Mouse (Mus musculus): ENCODE measurements around the gene Timmdc1.
A peak's percentile ranks its signal among the peaks of the same experiment; 100 is the strongest.

Gene Timmdc1

DNA sequence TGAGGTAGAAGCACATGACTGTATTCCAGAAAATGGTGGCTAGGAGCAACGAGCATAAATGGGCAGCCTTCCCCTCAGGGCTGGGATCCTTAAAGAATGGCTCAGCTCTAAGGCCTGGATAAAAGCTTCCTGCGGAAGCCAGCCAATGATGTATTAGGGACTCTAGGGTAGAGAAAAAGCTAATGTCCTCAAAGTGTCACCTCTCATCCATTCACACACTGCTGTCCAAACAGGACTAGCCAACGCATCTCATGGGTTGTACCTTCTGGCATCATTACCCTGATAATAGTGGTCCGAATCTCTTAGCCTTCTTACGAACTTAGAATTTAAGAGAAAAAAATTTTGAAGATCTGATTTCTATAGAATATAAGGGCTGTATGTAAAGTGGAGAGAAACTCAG, 59.2 kb downstream of the Timmdc1 start:
- DNase-seq (ENCODE audit: low read depth, low spot score) = no peak

DNA sequence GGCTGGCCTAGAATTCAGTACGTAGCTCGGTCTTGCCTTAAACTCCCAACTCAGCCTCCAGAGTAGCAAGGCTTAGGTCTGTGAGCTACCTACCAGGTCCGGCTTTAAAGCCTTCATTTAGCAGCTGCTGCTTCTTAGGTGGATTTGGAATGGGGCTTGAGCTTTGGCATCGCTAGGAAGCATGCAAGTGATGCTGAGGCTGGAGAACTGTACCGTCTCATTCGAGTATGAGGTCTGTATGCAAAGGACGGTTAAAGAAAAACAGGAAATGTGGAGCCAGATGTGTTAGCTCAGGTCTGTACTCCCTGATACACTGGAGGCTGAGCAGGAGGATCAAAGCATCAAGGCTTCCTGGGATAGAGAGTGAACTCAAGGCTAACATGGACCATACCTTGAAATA, 60.3 kb downstream of the Timmdc1 start:
- peak; percentile 60 for DNase-seq (ENCODE audit: low read depth, low spot score)

DNA sequence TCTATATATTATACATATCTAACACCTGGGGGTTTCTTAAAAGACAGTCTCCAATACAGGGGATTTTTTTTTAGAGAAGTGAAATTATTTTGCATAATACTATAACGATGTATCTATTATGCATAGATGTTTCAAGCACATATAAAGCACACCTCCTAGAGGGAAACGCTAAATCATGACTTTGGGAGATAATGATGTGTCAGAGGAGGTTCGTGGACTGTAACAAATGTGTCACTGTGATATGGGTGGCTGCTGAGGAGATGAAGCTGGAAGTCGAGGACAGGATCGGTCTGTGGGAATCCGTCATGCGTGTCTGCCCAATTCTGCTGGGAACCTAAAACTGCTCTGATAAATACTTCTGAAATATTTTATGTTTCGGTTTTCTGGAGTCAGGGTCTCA, 60.7 kb downstream of the Timmdc1 start:
- peak; percentile 62 for DNase-seq (ENCODE audit: low read depth, low spot score)

DNA sequence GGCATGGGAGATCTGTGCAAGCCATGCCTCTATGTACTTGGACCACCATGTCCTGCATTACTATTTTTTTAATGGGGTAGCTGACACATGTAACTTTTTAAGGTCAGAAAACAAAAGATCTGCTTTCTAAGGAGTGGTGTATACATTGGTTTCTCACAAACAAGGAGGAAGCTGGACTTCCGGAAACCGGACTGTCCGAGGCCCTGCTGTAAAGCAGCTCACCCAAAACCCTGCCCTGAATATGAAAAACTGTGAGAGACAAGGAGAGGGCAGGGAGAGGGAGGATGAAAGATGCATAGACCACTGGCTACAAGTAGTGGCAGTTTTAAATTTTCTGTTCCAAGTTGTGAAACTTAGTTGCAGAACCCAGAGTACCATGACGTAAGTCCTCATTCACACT, 62.5 kb downstream of the Timmdc1 start:
- DNase-seq (ENCODE audit: low read depth, low spot score) = no peak

DNA sequence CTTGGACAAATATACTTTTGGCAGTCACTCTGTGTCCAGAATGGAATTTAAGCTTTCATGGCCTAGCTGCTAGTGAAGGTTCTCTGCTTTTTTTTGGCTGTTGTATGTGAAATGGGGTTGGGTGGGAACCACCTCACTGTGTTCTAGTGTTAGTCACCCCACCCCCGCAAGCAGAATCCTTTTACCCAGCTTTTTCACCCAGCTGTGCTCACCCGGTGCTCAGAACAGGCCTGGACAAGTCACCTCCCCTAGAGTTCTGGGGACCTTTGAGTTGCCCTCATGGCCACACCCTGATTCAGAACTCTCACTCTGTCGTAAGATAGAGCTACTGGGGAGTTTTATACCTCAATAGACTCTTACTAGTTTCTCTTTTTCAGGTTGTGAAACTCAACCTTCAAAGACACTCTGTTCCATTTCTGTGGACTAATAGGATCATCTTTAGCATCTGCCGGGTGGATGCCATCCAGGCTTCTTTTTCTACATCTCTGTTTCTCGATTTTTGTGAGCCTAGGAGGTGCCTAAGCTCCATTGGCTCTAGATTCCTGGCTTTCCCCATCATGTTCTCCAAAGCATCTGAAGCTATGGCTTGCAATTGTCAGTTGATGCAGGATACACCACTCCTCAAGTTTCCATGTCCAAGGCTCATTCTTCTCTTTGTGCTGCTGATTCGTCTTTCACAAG, 63.7 kb downstream of the Timmdc1 start:
- peak; percentile 59 for DNase-seq (ENCODE audit: low read depth, low spot score)

DNA sequence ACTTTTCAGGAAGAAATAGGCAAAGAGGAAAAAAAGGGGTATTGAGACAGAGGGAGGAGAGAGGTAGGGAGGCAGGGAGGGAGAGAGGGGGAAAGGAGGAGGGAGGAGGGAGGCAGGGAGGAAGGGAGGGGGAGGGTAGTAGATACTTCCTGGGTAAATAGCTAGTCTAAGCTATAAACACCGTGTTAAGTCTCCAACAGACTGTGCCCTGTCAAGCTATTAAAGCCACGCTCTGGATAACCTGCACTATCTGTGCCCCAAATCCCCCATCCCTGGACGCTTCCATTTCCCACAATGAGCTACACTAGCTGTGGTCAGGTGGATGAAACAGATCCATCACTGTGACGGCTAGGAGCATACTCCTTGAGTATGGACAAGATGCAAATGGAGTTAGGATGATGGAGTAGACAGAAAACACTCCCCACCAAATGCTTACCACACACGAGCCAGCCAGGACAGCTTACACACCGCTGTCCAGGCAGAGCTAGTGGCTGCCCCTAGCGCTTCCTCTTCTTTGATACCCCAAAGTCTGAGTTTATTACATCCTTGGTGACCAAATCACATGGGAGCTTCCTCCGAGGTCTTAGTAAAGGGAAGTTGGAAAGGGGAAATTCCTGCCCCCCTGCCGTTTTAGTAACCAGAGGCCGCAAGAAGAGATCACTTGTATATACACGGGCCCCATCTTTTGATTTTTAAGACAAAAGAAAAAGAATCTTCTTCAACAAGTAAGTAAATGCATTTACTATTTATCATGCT, 65.5 kb downstream of the Timmdc1 start:
- no peak for DNase-seq (ENCODE audit: low read depth, low spot score)

DNA sequence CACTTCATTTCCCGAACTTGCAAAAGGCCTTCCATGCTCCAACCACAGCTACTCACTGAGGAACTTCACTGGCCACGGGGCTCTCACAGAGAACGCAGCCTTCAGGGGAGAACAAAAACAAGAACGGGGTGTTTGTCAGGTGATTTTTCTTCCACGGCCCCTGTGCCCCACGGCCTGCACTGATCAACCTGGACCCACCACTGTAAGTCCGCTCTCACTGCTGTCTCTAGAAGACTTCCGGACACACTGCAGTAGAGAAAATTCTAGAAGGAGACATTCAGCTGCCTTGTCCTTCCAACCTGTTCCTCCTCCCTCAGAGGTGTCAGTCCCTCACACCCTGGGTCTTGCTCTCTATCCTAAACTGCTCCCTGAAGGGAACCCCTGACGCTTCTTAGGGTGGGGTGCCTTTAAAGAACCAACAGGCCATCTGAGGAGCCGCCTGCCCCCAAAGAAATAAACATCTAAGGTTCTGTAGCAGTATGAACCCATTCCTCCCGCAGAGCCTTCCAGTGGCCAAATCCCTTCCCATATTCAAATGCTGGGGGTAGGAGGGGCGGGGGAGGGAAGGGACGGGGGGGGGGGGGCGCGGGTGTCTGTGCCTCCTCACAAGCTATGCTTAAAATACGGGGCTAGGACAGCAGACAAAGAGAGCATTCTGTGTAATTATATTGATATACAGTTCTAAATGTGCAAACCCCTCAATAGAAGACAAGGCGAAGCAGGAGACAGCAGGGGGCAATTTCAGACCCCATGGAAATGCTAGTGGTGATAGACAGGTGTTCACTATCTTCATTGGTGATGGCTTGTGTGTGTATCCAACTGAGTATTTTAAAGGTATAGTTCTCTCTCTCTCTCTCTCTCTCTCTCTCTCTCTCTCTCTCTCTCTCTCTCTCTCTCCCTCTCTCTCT, 66.7 kb downstream of the Timmdc1 start, which contains the start of gene Cd80:
Gene Cd80, plus strand, starts transcription at position 51 of the 908 bp plus-strand sequence.
- DNase-seq (ENCODE audit: low read depth, low spot score) = no peak

DNA sequence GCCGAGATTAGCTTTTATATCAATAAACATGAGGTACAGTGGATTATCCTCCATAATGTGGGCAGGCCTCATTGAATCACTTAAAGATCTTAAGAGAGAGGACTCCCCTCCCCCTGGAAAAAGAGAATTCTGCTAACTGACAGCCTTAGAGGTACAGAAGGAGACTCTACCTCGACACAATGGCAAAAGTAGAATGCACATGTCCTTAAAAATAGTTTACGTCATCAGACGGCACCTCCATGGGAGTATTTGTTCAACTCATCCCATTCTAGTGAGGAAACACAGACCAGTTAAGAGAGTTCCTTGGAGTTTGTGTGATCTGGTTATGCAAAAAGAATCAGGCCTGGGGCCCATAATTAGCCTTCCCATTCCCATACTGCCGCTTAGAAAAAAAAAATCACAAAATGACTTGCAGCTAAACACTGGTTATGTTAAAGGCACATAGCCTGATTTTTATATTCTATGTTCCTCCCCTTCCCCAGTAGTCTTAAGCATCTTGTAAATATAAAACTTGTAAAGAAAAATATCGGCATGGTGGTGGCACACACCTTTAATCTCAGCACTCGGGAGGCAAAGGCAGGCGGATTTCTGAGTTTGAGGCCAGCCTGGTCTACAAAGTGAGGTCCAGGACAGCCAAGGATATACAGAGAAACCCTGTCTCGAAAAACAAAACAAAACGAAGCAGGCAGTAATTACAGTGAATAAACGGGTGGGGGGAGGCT, 67.8 kb downstream of the Timmdc1 start:
- no peak for DNase-seq (ENCODE audit: low read depth, low spot score)

DNA sequence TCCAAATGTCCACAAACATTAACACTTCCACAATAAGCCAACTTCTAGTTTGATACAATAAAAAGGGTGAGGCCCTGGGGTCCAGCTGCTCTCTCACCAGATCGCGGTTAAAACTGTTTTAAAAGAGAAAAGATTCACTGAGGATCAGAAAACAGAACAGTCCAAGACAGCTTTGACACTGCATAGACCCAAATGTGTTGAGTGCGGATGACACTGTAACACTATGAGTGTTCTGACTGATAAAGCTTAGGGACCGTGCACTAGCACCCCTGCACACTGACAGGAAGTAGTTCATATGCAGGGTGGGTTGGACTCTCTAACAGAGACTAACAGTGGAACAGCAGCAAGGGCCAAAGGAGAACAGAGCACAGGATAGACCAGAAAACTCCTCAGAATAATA, 68.5 kb downstream of the Timmdc1 start:
- DNase-seq (ENCODE audit: low read depth, low spot score) = peak; percentile 45

DNA sequence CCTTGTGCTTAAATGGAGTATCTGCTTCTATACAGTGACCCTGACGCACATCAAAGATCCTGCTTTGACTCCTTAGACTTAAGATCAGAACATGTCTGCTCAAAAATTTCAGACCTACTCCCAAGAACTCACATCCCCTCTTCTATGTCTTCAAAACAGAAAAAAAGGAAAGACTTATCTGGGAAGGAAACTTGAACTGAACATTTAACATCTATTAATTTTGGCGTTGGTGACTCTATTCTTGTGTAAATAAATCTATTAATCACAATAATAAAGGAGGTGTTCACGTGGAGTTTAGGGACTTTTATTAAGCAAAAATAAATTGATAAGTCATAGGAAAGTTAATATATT, 69.3 kb downstream of the Timmdc1 start:
- no peak for DNase-seq (ENCODE audit: low read depth, low spot score)

DNA sequence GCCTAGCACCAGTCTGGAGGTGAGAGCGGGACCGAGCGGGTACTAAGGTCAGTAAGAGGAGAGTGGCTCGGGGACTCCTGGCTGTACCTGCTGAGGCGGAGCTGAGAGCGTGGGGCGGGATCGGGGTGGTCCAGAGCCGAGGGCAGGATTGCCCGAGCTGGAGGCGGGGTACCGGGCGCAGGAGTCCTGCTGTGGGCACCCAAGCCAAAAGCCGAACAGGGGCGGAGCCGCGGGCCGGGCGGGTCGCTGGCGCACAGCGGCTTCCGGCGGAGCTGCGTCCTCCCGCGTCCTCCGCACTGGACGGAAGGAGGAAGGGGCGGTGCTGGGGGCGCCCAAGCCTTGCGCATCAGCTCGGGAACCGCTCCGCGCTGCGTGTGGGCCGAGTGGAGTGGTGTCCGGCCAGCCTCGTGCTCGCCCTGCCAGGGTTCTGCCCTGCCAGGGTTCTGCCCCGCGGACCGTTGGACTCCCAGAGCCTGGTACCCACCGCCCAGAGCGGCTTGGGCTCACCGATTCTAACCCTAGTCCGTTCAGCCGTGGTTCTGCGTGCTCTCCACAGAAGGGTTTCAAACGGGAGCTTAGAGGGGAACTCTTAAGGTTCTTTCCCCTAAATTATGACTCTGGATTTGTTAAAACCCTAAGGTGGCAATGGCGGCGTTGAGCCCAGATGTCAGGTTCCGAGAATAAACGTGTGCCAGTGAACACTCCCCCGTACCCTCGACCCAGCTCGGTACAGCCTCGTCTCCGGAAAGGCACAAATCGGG, 69.8 kb downstream of the Timmdc1 start, which contains the start of gene Adprh:
Gene Adprh, minus strand, starts transcription at position 262 of the 761 bp plus-strand sequence.
- peak; percentile 94 for DNase-seq (ENCODE audit: low read depth, low spot score)

DNA sequence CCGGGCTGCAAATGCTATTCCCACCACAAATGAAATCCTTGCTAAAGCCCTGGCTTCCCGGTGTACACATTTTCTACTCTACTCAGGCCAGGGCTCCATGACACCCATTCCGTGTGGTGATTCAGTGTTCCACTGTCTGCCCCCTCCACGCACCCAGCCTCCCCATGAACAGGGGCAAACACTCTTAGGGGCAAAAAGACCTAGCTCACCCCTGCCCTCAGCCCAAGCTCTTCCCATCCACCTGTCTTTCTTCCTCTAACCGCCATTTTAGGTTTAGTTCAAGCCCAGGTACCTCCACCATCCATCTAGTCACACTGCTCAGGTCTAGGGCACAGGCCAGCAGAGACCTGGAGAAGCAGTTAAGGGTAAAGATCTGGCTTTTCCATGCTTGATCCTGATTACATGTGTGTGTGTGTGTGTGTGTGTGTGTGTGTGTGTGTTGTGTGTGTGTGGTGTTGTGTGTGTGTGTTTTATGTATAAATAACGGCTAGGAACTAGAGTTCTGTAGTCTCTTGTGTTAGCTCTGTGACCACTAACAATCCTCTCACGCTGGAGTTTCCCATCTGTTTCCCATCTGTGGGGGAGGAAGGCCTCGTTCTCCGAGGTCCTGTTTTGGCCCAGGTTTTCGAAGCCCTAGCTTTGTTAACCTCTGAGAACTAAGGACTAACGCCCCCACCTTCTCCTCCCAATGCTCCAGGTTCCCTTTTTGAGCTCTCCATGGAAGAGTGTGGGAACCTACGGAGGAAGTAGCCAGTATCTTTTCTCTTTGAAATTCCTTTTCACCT, 70.8 kb downstream of the Timmdc1 start:
- peak; percentile 44 for DNase-seq (ENCODE audit: low read depth, low spot score)

DNA sequence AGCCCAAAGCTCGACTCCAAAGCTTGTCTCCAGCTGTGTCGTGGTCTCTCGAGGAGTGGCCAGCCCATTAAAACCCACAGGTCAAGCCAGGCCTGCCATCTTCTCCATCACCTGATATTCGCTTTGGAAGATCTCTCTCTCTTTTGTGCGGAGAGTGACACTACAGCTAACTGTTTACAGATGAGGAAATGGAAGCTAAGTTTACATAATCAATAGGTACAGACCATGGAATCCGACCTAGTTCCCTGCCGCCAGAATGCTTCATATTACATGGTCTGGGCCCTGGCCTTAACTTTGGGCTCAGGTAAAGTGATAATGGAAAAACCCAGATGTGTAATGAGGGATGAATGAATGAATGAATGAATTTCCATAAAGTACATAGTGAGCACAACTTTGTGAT, 71.8 kb downstream of the Timmdc1 start:
- no peak for DNase-seq (ENCODE audit: low read depth, low spot score)

DNA sequence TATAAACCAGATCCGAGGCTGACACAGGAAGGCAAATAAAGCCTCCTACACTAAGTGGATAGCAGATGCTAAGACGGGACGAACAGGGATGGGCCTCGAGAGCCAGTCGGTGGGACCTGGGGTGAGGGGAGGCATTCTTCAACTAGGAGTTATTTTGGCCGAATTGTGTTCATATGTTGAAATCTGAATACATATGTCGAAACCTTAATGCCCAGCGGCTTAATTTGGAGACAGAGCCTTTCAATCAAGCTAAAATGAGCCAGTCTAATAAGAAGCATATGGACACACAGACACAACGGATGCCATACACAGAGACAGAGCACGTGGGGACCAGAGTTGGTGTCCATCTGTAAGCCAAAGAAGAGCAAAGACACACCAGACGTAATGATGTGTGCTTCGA, 74.0 kb downstream of the Timmdc1 start:
- no peak for DNase-seq (ENCODE audit: low read depth, low spot score)

Measured in A20 (cell line).